Mouse (Mus musculus) G1E (cell line): Measurements from ENCODE around the gene Gpr152.

Experiments used
- CTCF ChIP-seq: IDR thresholded peaks from 2 replicates; pipeline ENCODE4 v1.5.1; 2012; ENCODE audit warnings: low read depth, low read length, inconsistent platforms, mixed read lengths
- GATA1 ChIP-seq: IDR thresholded peaks from 2 replicates; pipeline ENCODE4 v1.6.1; 2012; ENCODE audit warnings: borderline replicate concordance, low read length, inconsistent platforms, mixed read lengths
- GATA2 ChIP-seq: IDR thresholded peaks from 2 replicates; pipeline ENCODE4 v1.6.1; 2012; ENCODE audit warnings: low read depth, low read length, inconsistent platforms, borderline replicate concordance
- POLR2AphosphoS5 ChIP-seq: IDR thresholded peaks from 2 replicates; pipeline ENCODE4 v1.6.1; 2012; ENCODE audit warnings: low read depth, low read length, inconsistent platforms; ENCODE audit not compliant: insufficient replicate concordance
- TAL1 ChIP-seq: conservative IDR thresholded peaks from 2 replicates; pipeline ENCODE4 v1.6.1; 2012; ENCODE audit warnings: low read depth, low read length, inconsistent platforms, mixed read lengths

DNA sequence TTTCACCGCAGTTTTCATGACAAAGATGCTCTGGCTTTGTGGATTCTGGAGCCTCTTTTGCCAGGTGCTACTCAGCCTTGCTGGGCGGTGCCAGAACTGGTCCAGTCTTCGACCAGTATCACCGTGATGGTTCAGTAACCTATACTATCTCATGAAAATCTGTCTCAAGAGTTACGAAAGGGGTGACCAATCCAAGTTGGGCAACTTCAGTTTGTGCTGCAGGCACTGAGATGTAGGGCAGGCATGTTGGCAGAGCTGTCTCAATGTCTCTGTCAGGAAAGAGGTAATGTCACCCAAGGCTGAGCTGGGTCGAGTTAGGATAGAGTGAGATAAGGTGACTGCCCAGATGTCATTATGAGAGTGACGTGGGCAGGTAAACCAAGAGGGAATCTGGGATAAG lies 40.8 kb downstream of the Gpr152 start:
- TF ChIP-seq CTCF (no peak), GATA1 (no peak), TAL1 (no peak), GATA2 (no peak), POLR2AphosphoS5 (no peak)
